Mouse (Mus musculus) lung, postnatal 0 days (tissue): ENCODE results near the gene Cbl.

Experiments
- CTCF ChIP-seq: IDR thresholded peaks from 2 replicates; pipeline ENCODE4 v1.5.1; 2016; ENCODE audit warnings: antibody characterized with exemption, mild to moderate bottlenecking
- EP300 ChIP-seq: IDR thresholded peaks from 2 replicates; pipeline ENCODE4 v1.6.1; 2016; ENCODE audit warnings: antibody characterized with exemption, mild to moderate bottlenecking, control low read depth

GRCm38 (mm10) chr9:44249181-44250146, 15.6 kb upstream of the Cbl start:
- TF ChIP-seq EP300 = no peak
- TF ChIP-seq CTCF = peak; percentile 80
